Mouse (Mus musculus) monocyte, adult 59 days (primary cell): Measurements from ENCODE around the gene Syce3. TPM values are rescaled to one million over a fixed set of nuclear protein-coding genes. Genes with fewer than 3 reads are reported as not detected.

ENCODE experiments used
- total RNA-seq, 2 experiments: library from RNA; stranded (reverse); gene quantifications; one replicate each; pipeline ENCODE4 v1.2.4; 2023

The Syce3 gene
- not detected for total RNA-seq

GRCm38 (mm10) chr15:89410118-89410517 is at the start of gene Syce3:
Gene Syce3 (minus strand): TSS chr15:89410503.

GRCm38 (mm10) chr15:89453865-89454478 is 43.7 kb upstream of the Syce3 start, which contains the start of gene Mapk8ip2:
Gene Mapk8ip2 (plus strand): TSS chr15:89453913.

DNA sequence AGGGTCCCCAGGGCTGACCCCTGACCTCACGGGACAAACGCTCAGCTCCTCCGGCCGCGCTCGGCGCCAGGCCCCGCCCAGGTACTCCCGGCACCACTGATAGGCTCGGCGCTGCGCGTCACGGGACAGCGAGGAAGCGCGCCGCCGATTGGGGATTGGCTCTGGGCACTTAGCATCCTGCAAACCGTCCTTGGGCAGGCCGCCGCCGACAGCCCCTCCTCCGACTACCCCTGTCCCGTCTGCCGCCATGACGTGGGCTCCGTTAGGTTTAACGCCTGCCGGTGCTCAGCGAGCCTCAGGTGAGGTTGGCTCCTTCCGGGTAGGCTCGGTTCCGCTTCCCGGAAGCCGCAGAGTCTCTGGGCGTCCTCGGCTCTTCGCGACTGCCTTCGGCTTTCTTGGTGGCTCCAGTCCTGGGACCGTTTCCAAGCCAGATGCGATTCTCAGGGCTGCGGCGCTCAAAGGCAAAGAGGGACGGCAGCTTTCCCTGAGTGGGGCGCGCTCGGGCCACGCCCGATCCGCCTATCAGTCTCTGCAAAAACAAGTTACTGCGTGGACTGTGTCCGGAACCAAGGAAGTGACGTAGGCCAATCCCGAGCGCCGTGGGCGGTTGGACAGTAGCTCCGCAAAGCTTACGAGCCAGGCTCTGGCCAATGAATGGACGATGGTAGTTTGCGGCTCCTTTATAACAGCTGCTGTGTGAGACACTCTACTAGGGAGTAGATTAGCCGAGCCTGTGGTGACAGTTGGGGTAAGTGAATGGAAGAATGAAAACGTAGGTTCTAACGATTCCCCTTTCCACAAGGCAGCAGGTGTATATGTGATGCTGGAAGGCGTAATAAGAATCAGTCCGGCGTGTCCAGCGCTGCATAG is 19.3 kb upstream of the Syce3 start, which contains the start of the genes C730034F03Rik, Gm44502 and Chkb:
TSS of gene C730034F03Rik (plus strand) at position 238 of the 870 bp plus-strand sequence.
TSS of gene Gm44502 (minus strand) at position 345 of the 870 bp plus-strand sequence.
TSS of gene Chkb (minus strand) at position 557 of the 870 bp plus-strand sequence.

DNA sequence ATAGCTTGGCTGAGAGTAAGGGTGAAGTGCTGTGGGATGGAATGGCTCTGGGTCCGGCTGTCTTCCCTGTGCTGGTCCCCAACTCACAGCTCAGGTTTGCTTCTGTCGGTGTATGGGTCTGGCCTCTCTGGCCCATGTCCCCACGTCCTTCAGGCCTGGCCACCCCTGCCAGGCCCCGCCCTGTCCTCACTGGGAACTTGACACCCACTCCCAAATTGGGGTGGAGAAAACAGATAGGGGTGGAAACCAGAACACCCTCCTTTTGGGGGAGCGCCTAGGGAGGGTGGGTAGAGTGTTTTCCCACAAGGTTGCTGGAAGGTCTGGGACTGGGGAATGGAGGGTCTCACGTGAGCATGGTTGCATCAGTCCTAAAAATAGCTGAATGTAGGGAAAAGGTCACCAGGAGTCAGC is 15.4 kb upstream of the Syce3 start, which contains the start of gene Cpt1b:
TSS of gene Cpt1b (minus strand) at position 153 of the 411 bp plus-strand sequence.

DNA sequence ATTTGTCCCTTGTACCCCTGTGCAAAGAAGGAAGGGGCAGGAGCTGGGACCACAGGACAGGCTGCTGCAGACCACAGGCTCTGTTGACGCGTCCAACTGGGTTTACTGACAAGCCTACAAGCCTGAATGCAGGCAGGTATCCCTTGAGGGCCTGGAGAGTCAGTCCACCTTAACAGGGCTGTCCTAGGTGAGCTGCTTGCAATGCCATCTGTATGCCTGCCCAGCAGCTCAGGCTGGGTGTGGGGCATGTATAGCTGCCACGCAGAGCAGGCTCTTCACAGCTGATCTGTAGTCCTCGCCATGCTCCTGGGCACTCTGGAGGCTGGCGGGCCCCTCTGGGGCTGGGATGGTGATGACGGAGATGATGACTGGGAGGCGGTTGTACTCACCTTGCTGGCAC is 25.7 kb downstream of the Syce3 start, which contains the start of gene Klhdc7b:
TSS of gene Klhdc7b (plus strand) at position 301 of the 400 bp plus-strand sequence.

DNA sequence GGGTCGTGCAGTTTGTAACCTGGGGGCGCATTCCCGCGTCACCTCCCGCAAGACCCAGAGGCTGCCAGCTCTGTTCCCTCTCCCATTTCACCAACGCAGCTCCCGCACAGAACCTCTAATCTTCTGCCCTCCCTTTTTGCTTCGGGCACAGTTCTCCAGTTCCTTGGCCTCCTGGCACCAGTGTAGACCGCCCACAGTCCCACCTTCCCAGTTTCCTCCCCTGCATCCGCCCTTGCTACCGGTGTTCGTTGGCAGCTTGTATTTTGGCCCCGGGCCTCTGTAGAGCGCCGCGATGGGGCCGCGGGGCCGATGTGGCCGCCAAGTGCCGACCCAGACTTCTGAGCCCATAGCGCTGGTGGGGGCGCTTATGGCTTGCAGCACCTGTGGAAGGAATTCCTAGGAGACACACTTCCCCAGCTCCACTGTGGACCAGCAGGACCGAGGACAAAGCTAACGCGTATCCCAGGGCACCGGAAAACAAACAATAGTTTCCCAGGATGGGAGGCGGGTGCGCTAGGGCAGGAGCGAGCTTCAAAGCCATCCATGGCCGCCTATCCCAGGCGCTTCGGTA is 31.4 kb downstream of the Syce3 start, which contains the start of gene Odf3b:
TSS of gene Odf3b (minus strand) at position 452 of the 571 bp plus-strand sequence.

GRCm38 (mm10) chr15:89376957-89377356 is 33.3 kb downstream of the Syce3 start, which contains the start of gene Tymp:
Gene Tymp (minus strand): TSS chr15:89377039.

DNA sequence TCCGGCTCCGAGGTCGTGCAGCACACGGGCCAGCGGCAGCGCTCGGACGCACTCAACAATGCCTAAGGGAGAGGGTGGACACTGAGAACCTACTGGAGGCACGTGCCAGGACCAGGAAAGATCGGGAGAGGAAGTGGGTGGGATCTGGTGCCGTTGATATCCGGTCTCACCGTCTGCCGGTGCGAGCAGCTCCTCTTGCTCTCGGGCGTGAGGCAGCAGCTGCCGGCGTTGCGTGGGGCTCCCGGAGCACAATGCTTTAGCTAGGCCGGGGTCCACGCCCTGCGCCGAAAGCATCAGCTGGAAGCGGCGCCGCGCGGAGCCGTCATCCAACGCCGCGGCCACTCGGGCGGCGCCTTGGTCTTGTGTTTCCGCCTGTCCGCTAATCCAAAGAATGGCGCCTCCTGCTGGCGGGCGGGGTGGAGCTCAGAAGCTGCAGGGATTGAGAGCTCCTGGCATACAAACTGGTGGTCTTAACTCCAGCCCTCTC is 36.5 kb downstream of the Syce3 start, which contains the start of gene Sco2:
TSS of gene Sco2 (minus strand) at position 85 of the 487 bp plus-strand sequence.

DNA sequence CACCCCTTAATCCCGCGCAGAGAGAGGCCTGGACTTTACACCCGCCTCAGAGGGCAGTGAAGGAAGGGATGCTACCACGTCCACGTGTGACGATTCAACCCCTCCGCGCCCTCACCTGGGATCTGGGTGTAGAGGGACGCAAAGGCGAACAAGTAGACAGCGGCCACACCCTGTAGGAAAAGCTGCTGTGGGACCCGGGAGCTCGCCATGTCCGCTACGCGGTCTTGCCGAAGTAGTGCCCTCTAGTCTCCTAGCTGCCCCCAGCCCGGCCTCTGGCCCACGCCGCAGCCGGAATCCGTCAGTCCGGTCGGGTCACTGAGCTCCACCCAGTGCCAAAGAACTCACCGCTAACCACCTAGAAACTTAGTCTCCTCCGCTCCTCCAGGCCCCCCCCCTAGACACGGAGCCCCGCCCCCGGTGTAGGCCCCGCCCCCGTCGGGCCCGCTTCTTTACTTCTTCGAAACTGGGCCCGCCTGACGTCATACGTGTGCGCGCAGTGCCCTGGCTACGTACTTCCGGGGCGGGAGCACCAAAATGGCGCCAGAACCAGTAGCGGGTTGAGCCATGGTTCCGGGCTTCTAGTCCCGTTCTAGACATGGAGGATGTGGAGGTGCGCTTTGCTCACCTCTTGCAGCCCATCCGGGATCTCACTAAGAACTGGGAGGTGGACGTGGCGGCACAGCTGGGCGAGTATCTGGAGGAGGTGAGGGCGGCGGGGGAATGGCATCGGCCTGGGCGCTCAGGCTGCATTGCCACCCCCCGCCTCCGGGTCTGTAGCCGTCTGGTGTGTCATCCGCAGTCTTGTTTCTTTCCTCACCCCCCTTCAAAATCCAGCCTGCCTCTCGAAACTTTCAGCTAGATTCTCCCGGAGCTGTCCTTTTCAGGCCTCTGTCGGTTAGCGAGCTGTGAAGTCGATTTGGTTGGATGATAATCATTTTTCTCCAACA is 54.8 kb downstream of the Syce3 start, which contains the start of the genes Lmf2 and Ncaph2:
TSS of gene Lmf2 (minus strand) at position 419 of the 947 bp plus-strand sequence.
TSS of gene Ncaph2 (plus strand) at position 479 of the 947 bp plus-strand sequence.

Other genes starting within 250 kb of the Syce3 start
- 100 to 1,000 TPM; 441 to 443 TPM for gene Plxnb2, start 229.7 kb downstream of the Syce3 start, total RNA-seq
- gene Dennd6b, start 214.0 kb downstream of the Syce3 start, total RNA-seq: 1 to 10 TPM; 5.4 to 6.0 TPM
- gene Ppp6r2, start 198.9 kb downstream of the Syce3 start, total RNA-seq: 10 to 100 TPM; 35.3 to 39.7 TPM
- 100 to 1,000 TPM; 167 to 189 TPM for gene Sbf1, start 95.2 kb downstream of the Syce3 start, total RNA-seq
- not detected for gene Adm2, start 87.8 kb downstream of the Syce3 start, total RNA-seq
- not detected for gene Miox, start 76.1 kb downstream of the Syce3 start, total RNA-seq
- gene Lmf2, start 54.8 kb downstream of the Syce3 start, total RNA-seq: 10 to 100 TPM; 25.1 to 35.6 TPM
- 10 to 100 TPM; 59.0 to 69.9 TPM for gene Ncaph2, start 54.8 kb downstream of the Syce3 start, total RNA-seq
- gene Sco2, start 36.7 kb downstream of the Syce3 start, total RNA-seq: 10 to 100 TPM; 13.8 to 16.4 TPM
- under 1 TPM; 0.46 to 0.76 TPM for gene Tymp, start 33.5 kb downstream of the Syce3 start, total RNA-seq
- not detected for gene Odf3b, start 31.2 kb downstream of the Syce3 start, total RNA-seq
- not detected for gene Klhdc7b, start 25.6 kb downstream of the Syce3 start, total RNA-seq
- 1 to 10 TPM; 5.7 to 6.9 TPM for gene Cpt1b, start 15.4 kb upstream of the Syce3 start, total RNA-seq
- 1 to 10 TPM; 7.0 to 8.7 TPM for gene C730034F03Rik, start 19.1 kb upstream of the Syce3 start, total RNA-seq
- gene Gm44502, start 19.2 kb upstream of the Syce3 start, total RNA-seq: not detected
- 100 to 1,000 TPM; 169 to 192 TPM for gene Chkb, start 19.4 kb upstream of the Syce3 start, total RNA-seq
- gene Mapk8ip2, start 43.4 kb upstream of the Syce3 start, total RNA-seq: not detected
- 10 to 100 TPM; 37.3 TPM for gene Arsa, start 66.9 kb upstream of the Syce3 start, total RNA-seq
- gene Shank3, start 89.1 kb upstream of the Syce3 start, total RNA-seq: under 1 TPM; 0.39 to 0.79 TPM
- not detected for gene Acr, start 157.8 kb upstream of the Syce3 start, total RNA-seq
- gene Rabl2, start 181.4 kb upstream of the Syce3 start, total RNA-seq: 1 to 10 TPM; 1.9 to 2.5 TPM